Mouse (Mus musculus): ENCODE results near the gene Jhy.

Gene Jhy

GRCm38 (mm10) chr9:40917871-40918613 is 45.9 kb downstream of the Jhy start:
- no peak for DNase-seq

- no peak for DNase-seq
Measured at GRCm38 (mm10) chr9:40908915-40909314, 55.0 kb downstream of the Jhy start.

GRCm38 (mm10) chr9:40908411-40908810 is 55.5 kb downstream of the Jhy start:
- no peak for DNase-seq

- no peak for DNase-seq
Measured at GRCm38 (mm10) chr9:40907413-40907812, 56.5 kb downstream of the Jhy start.

GRCm38 (mm10) chr9:40892456-40892855 is 71.5 kb downstream of the Jhy start:
- DNase-seq = no peak

GRCm38 (mm10) chr9:40889389-40889788 is 74.5 kb downstream of the Jhy start:
- DNase-seq = no peak

GRCm38 (mm10) chr9:40885669-40886068 is 78.2 kb downstream of the Jhy start:
- DNase-seq = no peak

GRCm38 (mm10) chr9:40878998-40879397 is 84.9 kb downstream of the Jhy start:
- no peak for DNase-seq

GRCm38 (mm10) chr9:40878291-40878945 is 85.5 kb downstream of the Jhy start:
- DNase-seq = no peak

- DNase-seq = peak; percentile 20
Measured at GRCm38 (mm10) chr9:40877881-40878235, 86.1 kb downstream of the Jhy start.

GRCm38 (mm10) chr9:40877146-40877880 is 86.6 kb downstream of the Jhy start:
- no peak for DNase-seq

GRCm38 (mm10) chr9:40876693-40877092 is 87.2 kb downstream of the Jhy start:
- no peak for DNase-seq

- DNase-seq = peak; percentile 24
Measured at GRCm38 (mm10) chr9:40876164-40876563, 87.8 kb downstream of the Jhy start.

GRCm38 (mm10) chr9:40875431-40875830 is 88.5 kb downstream of the Jhy start:
- DNase-seq = no peak

- DNase-seq = no peak
Measured at GRCm38 (mm10) chr9:40874961-40875360, 89.0 kb downstream of the Jhy start.

- peak; percentile 43 for DNase-seq
Measured at GRCm38 (mm10) chr9:40873556-40874470, 90.1 kb downstream of the Jhy start, which contains the start of gene Bsx. Bsx (plus strand) TSS chr9:40874127.

- no peak for DNase-seq
Measured at GRCm38 (mm10) chr9:40872156-40872478, 91.8 kb downstream of the Jhy start.

- DNase-seq = no peak
Measured at GRCm38 (mm10) chr9:40871369-40872155, 92.4 kb downstream of the Jhy start.

- no peak for DNase-seq
Measured at GRCm38 (mm10) chr9:40870331-40870730, 93.6 kb downstream of the Jhy start.

GRCm38 (mm10) chr9:40859196-40859595 is 104.7 kb downstream of the Jhy start:
- no peak for DNase-seq

GRCm38 (mm10) chr9:40858461-40859160 is 105.3 kb downstream of the Jhy start:
- no peak for DNase-seq

Data from right cerebral cortex, postnatal 4 days (tissue).